Mouse (Mus musculus) megakaryocyte, embryonic 14.5 days (primary cell): Measurements from ENCODE around the gene Chtop.

ENCODE experiments used
- FLI1 ChIP-seq: IDR thresholded peaks from 2 replicates; pipeline ENCODE4 v1.6.1; 2012; ENCODE audit warnings: low read length, inconsistent platforms, mixed read lengths
- GATA1 ChIP-seq: IDR thresholded peaks from 3 replicates; pipeline ENCODE4 v1.6.1; 2012; ENCODE audit warnings: mixed read lengths, low read length, inconsistent platforms, borderline replicate concordance

- TF ChIP-seq GATA1, result no peak
- TF ChIP-seq FLI1, result no peak
These were observed 5.4 kb upstream of the Chtop start for GRCm38 (mm10) chr3:90514691-90515090.
